Mouse (Mus musculus) CH12.LX (cell line): ENCODE results near the gene Cdnf. TPM values are rescaled to one million over a fixed set of nuclear protein-coding genes. Genes with fewer than 3 reads are reported as not detected.

ENCODE experiments used
- DNase-seq: peaks from one replicate; pipeline ENCODE4 v3.0.0-alpha.2; 2013; ENCODE audit errors: extremely low read depth
- H3K27ac ChIP-seq: 2 replicates; pipeline ENCODE4 v1.5.1; 2012; ENCODE audit warnings: low read depth, mild to moderate bottlenecking, control low read depth, moderate library complexity; ENCODE audit not compliant: insufficient read depth
- H3K27me3 ChIP-seq: replicated peaks from 2 replicates; pipeline ENCODE3; 2012; ENCODE audit warnings: inconsistent platforms
- H3K36me3 ChIP-seq, 2 experiments: replicated peaks in 1 of 2; 2 replicates each; pipeline versions ENCODE3 to v1.6.1; 2012; ENCODE audit warnings: inconsistent platforms in 1 of 2, low read length in 1 of 2, mild to moderate bottlenecking in 1 of 2, mixed read lengths in 1 of 2, moderate library complexity in 1 of 2; ENCODE audit not compliant: control insufficient read depth in 1 of 2, insufficient read depth in 1 of 2
- H3K4me1 ChIP-seq, 2 experiments: 2 replicates each; pipeline ENCODE4 v1.6.1; 2012; ENCODE audit warnings: inconsistent platforms in 1 of 2, moderate library complexity in 1 of 2; ENCODE audit not compliant: insufficient read depth in 2 of 2, control insufficient read depth in 1 of 2
- H3K4me2 ChIP-seq: 2 replicates; pipeline ENCODE4 v1.6.1; 2012; ENCODE audit warnings: low read depth, mild to moderate bottlenecking, control low read depth; ENCODE audit not compliant: poor library complexity, insufficient read depth, severe bottlenecking
- H3K4me3 ChIP-seq, 3 experiments: fragments of 150-350 bp in 1 of 3; sonication (generic) in 1 of 3; replicated peaks in 1 of 3; 2 replicates each; pipeline versions ENCODE3 to v1.5.1; 2011 to 2012; ENCODE audit warnings: low read depth in 2 of 3, low read length in 2 of 3, mild to moderate bottlenecking in 2 of 3, moderate library complexity in 2 of 3, control low read depth in 1 of 3, improper control_type of control experiment in 1 of 3, inconsistent platforms in 1 of 3, mixed read lengths in 1 of 3; ENCODE audit not compliant: poor library complexity in 1 of 3
- H3K79me2 ChIP-seq: replicated peaks from 2 replicates; pipeline ENCODE4 v1.6.1; 2012; ENCODE audit warnings: mild to moderate bottlenecking, moderate library complexity; ENCODE audit not compliant: control insufficient read depth, poor library complexity, insufficient read depth, severe bottlenecking; ENCODE audit errors: extremely low read depth
- H3K9ac ChIP-seq: 2 replicates; pipeline ENCODE4 v1.6.1; 2012; ENCODE audit warnings: low read depth, mild to moderate bottlenecking, control low read depth, moderate library complexity; ENCODE audit not compliant: insufficient read depth
- H3K9me3 ChIP-seq: replicated peaks from 2 replicates; pipeline ENCODE3; 2012; ENCODE audit warnings: low read length, inconsistent platforms, mixed read lengths
- BHLHE40 ChIP-seq: IDR thresholded peaks from 2 replicates; pipeline ENCODE4 v1.6.1; 2011; ENCODE audit warnings: mild to moderate bottlenecking, low read depth, low read length, improper control_type of control experiment
- CHD1 ChIP-seq: IDR thresholded peaks from 2 replicates; pipeline ENCODE4 v1.6.1; 2012; ENCODE audit warnings: low read depth, low read length, improper control_type of control experiment, inconsistent platforms
- CHD2 ChIP-seq: IDR thresholded peaks from 2 replicates; pipeline ENCODE4 v1.6.1; 2011; ENCODE audit warnings: low read length, improper control_type of control experiment
- CTCF ChIP-seq, 2 experiments: IDR thresholded peaks in 1 of 2; conservative IDR thresholded peaks in 1 of 2; 2 replicates each; pipeline ENCODE4 v1.5.1; 2011 to 2012; ENCODE audit warnings: low read depth in 2 of 2, low read length in 2 of 2, improper control_type of control experiment in 1 of 2, inconsistent platforms in 1 of 2, mild to moderate bottlenecking in 1 of 2, moderate library complexity in 1 of 2
- E2F4 ChIP-seq: IDR thresholded peaks from 2 replicates; pipeline ENCODE4 v1.6.1; 2011; ENCODE audit warnings: low read depth, low read length, improper control_type of control experiment; ENCODE audit not compliant: insufficient replicate concordance
- ELF1 ChIP-seq: IDR thresholded peaks from 2 replicates; pipeline ENCODE4 v1.6.1; 2014; ENCODE audit warnings: low read depth, mild to moderate bottlenecking, inconsistent platforms, low read length, improper control_type of control experiment
- EP300 ChIP-seq: IDR thresholded peaks from 2 replicates; pipeline ENCODE4 v1.6.1; 2011; ENCODE audit warnings: low read length, improper control_type of control experiment
- ETS1 ChIP-seq: conservative IDR thresholded peaks from 2 replicates; pipeline ENCODE4 v1.6.1; 2012; ENCODE audit warnings: low read depth, mild to moderate bottlenecking, inconsistent platforms, low read length, improper control_type of control experiment, moderate library complexity
- GABPA ChIP-seq: IDR thresholded peaks from 2 replicates; pipeline ENCODE4 v1.6.1; 2012; ENCODE audit warnings: low read depth, low read length, improper control_type of control experiment, inconsistent platforms; ENCODE audit not compliant: insufficient replicate concordance
- HCFC1 ChIP-seq: IDR thresholded peaks from 2 replicates; pipeline ENCODE4 v1.6.1; 2012; ENCODE audit warnings: low read depth, mild to moderate bottlenecking, inconsistent platforms, low read length, improper control_type of control experiment
- IRF4 ChIP-seq: IDR thresholded peaks from 2 replicates; pipeline ENCODE4 v1.6.1; 2014; ENCODE audit warnings: low read depth, mild to moderate bottlenecking, inconsistent platforms, low read length, improper control_type of control experiment
- JUN ChIP-seq: IDR thresholded peaks from 2 replicates; pipeline ENCODE4 v1.6.1; 2011; ENCODE audit warnings: low read depth, mild to moderate bottlenecking, low read length, improper control_type of control experiment, moderate library complexity; ENCODE audit not compliant: insufficient read depth
- JUND ChIP-seq: conservative IDR thresholded peaks from 2 replicates; pipeline ENCODE4 v1.6.1; 2011; ENCODE audit warnings: low read depth, low read length, improper control_type of control experiment
- KAT2A ChIP-seq: IDR thresholded peaks from 2 replicates; pipeline ENCODE4 v1.6.1; 2012; ENCODE audit warnings: low read length, improper control_type of control experiment, inconsistent platforms; ENCODE audit not compliant: insufficient replicate concordance
- MAFK ChIP-seq: IDR thresholded peaks from 2 replicates; pipeline ENCODE4 v1.6.1; 2011; ENCODE audit warnings: low read length, improper control_type of control experiment; ENCODE audit not compliant: insufficient replicate concordance
- MAX ChIP-seq: IDR thresholded peaks from 2 replicates; pipeline ENCODE4 v1.6.1; 2011; ENCODE audit warnings: low read length, improper control_type of control experiment
- MAZ ChIP-seq: IDR thresholded peaks from 2 replicates; pipeline ENCODE4 v1.6.1; 2012; ENCODE audit warnings: low read depth, mild to moderate bottlenecking, inconsistent platforms, low read length, improper control_type of control experiment, moderate library complexity
- MEF2A ChIP-seq: IDR thresholded peaks from 2 replicates; pipeline ENCODE4 v1.6.1; 2014; ENCODE audit warnings: low read depth, mild to moderate bottlenecking, inconsistent platforms, low read length, improper control_type of control experiment, borderline replicate concordance
- MXI1 ChIP-seq: IDR thresholded peaks from 2 replicates; pipeline ENCODE4 v1.6.1; 2011; ENCODE audit warnings: mild to moderate bottlenecking, low read depth, low read length, improper control_type of control experiment
- MYC ChIP-seq: IDR thresholded peaks from 2 replicates; pipeline ENCODE4 v1.6.1; 2011; ENCODE audit warnings: low read depth, mild to moderate bottlenecking, improper control_type of control experiment, low read length
- NELFE ChIP-seq: IDR thresholded peaks from 2 replicates; pipeline ENCODE4 v1.6.1; 2011; ENCODE audit warnings: low read depth, low read length, improper control_type of control experiment
- NRF1 ChIP-seq: IDR thresholded peaks from 2 replicates; pipeline ENCODE4 v1.6.1; 2014; ENCODE audit warnings: low read depth, mild to moderate bottlenecking, inconsistent platforms, low read length, improper control_type of control experiment, moderate library complexity
- PAX5 ChIP-seq: IDR thresholded peaks from 2 replicates; pipeline ENCODE4 v1.6.1; 2012; ENCODE audit warnings: low read length, inconsistent platforms, mixed read lengths
- POLR2A ChIP-seq: IDR thresholded peaks from 2 replicates; pipeline ENCODE4 v1.6.1; 2011; ENCODE audit warnings: low read depth, mild to moderate bottlenecking, improper control_type of control experiment, low read length
- POLR2AphosphoS2 ChIP-seq: IDR thresholded peaks from 2 replicates; pipeline ENCODE4 v1.6.1; 2011; ENCODE audit warnings: low read depth, low read length, improper control_type of control experiment
- RAD21 ChIP-seq: IDR thresholded peaks from 2 replicates; pipeline ENCODE4 v1.6.1; 2011; ENCODE audit warnings: low read depth, mild to moderate bottlenecking, low read length, improper control_type of control experiment, moderate library complexity
- RCOR1 ChIP-seq: conservative IDR thresholded peaks from 2 replicates; pipeline ENCODE4 v1.6.1; 2012; ENCODE audit warnings: low read depth, mild to moderate bottlenecking, inconsistent platforms, low read length, improper control_type of control experiment
- SIN3A ChIP-seq: IDR thresholded peaks from 2 replicates; pipeline ENCODE4 v1.6.1; 2012; ENCODE audit warnings: low read length, improper control_type of control experiment, inconsistent platforms
- TBP ChIP-seq: conservative IDR thresholded peaks from 2 replicates; pipeline ENCODE4 v1.6.1; 2011; ENCODE audit warnings: low read depth, low read length, improper control_type of control experiment
- TCF12 ChIP-seq: IDR thresholded peaks from 2 replicates; pipeline ENCODE4 v1.6.1; 2014; ENCODE audit warnings: low read depth, mild to moderate bottlenecking, inconsistent platforms, low read length, improper control_type of control experiment
- UBTF ChIP-seq: IDR thresholded peaks from 2 replicates; pipeline ENCODE4 v1.6.1; 2012; ENCODE audit warnings: low read depth, mild to moderate bottlenecking, inconsistent platforms, low read length, improper control_type of control experiment, moderate library complexity
- USF1 ChIP-seq: IDR thresholded peaks from 2 replicates; pipeline ENCODE4 v1.6.1; 2014; ENCODE audit warnings: low read depth, mild to moderate bottlenecking, inconsistent platforms, low read length, improper control_type of control experiment
- USF2 ChIP-seq: conservative IDR thresholded peaks from 2 replicates; pipeline ENCODE4 v1.6.1; 2011; ENCODE audit warnings: low read depth, low read length, improper control_type of control experiment
- ZC3H11A ChIP-seq: IDR thresholded peaks from 2 replicates; pipeline ENCODE4 v1.6.1; 2012; ENCODE audit warnings: low read depth, mild to moderate bottlenecking, inconsistent platforms, low read length, improper control_type of control experiment
- ZKSCAN1 ChIP-seq: IDR thresholded peaks from 2 replicates; pipeline ENCODE4 v1.6.1; 2012; ENCODE audit warnings: low read depth, inconsistent platforms, low read length, improper control_type of control experiment, borderline replicate concordance
- ZMIZ1 ChIP-seq: IDR thresholded peaks from 2 replicates; pipeline ENCODE4 v1.6.1; 2012; ENCODE audit warnings: low read depth, mild to moderate bottlenecking, inconsistent platforms, low read length, improper control_type of control experiment
- ZNF384 ChIP-seq: IDR thresholded peaks from 2 replicates; pipeline ENCODE4 v1.6.1; 2012; ENCODE audit warnings: low read depth, low read length, improper control_type of control experiment, inconsistent platforms
- dilution Hi-C: fragments of 300-500 bp; cut with MboI; formaldehyde crosslinking; loops from 2 replicates; pipeline ENCODE4 v1.14.3; 2020; ENCODE audit warnings: low sequenced_read_pairs; ENCODE audit not compliant: extremely low pct_unique_long_range_greater_than_20kb, extremely low pct_ligation_motif_present
- in situ Hi-C: fragments of 300-500 bp; cut with MboI; formaldehyde crosslinking; loops from 3 replicates; pipeline ENCODE4 v1.14.3; 2019; ENCODE audit warnings: low sequenced_read_pairs, low pct_ligation_motif_present, low pct_unique_long_range_greater_than_20kb, mixed read lengths
- polyA plus RNA-seq: library from polyadenylated mRNA; unstranded; fragments of >175 nt; gene quantifications from 2 replicates; pipeline ENCODE4 v1.2.1, GENCODE M21; 2012; ENCODE audit warnings: low read depth; ENCODE audit not compliant: insufficient read length
- total RNA-seq, 2 experiments: library from RNA; depleted of rRNA; stranded (reverse); fragments of 300-350 nt in 1 of 2; fragments of >200 nt in 1 of 2; gene quantifications; 2 replicates each; pipeline ENCODE4 v1.2.3; 2012 to 2014

Cdnf gene
- total RNA-seq (2012; rRNA removed): 0.50 and 1.2 TPM in 2 replicates
- total RNA-seq (2014; rRNA removed): 0.63 and 0.90 TPM in 2 replicates
- polyA plus RNA-seq: 0.59 and 0.63 TPM in 2 replicates

DNA sequence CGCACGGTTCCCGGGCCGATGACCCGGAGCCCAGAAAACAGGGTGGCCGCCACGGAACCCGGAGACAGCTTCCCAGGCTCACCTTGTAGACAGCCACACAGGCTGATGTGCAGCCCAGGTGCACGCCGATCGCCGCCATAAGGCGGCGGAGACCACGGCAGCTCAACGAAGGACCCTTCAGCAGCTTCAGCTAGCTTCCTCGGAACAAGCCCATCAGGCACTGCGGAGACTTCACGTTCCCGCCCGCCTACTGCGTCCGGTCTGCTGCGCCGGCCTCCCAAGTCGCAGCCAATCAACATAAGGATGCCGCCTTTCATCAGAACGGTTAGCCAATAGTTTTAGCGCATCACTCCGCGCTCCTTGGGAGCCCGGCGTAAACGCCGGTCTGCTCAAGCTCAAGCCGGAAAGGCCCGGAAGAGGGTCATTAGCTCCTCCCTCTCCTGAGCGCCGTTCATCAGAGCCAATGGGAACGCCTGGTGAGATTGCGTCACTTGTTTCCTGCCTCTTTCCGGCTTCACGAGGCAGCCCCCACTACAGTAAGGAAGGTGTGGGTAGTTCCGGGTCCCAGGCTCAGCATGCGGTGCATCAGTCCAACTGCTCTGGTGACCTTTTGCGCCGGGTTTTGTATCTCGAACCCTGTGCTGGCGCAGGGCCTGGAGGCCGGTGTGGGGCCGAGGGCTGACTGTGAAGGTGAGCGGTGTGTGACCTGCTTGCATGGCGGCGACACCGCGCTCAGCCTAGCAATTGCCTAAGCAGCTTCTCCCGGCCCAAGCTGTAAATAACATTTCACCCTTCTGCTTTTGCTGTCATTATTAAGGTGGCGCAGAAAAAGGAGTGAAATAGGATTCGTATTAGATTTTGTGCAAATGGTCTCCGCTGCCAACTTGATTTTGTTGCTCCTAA lies at the start of gene Cdnf, which contains the start of the genes Gm45902 and Hspa14:
Cdnf (plus strand) TSS at position 479 of the 903 bp plus-strand sequence.
Gm45902 (minus strand) TSS at position 239 of the 903 bp plus-strand sequence.
Hspa14 (minus strand) TSS at position 263 of the 903 bp plus-strand sequence.
- Histone ChIP-seq H3K27me3 (no peaks in the 10 kb centered on the region), H3K4me2 (peak within 1 kb of the TSS; percentile 83), H3K9me3 (no peaks in the 10 kb centered on the region), H3K79me2 (peaks cover 28% of the 10 kb centered on the region), H3K9ac (peak within 1 kb of the TSS; percentile 87), H3K4me1 (peaks cover 4 to 15% of the 10 kb centered on the region in 2 experiments; a peak in 2 of 4 replicates), H3K4me3 (peak within 1 kb of the TSS; percentile 84 to 98 (median 87)), H3K27ac (peak within 1 kb of the TSS; percentile 65), H3K36me3 (peaks cover 22 to 30% of the 10 kb centered on the region in 2 experiments)
- dilution Hi-C loops (no loop called here), in situ Hi-C loops (no loop called here)
- DNase-seq: peak; percentile 99
- peak; percentile 82 for TF ChIP-seq ZMIZ1
- peak; percentile 8; the same call in 1 of the 2 replicates for TF ChIP-seq IRF4
- TF ChIP-seq ZKSCAN1: no peak
- TF ChIP-seq MAX: peak; percentile 89
- TF ChIP-seq KAT2A: 0 out of 2 replicates have a peak, but pooled peaks have one; percentile 63
- TF ChIP-seq ELF1: peak; percentile 95
- TF ChIP-seq ZNF384: no peak
- no peak for TF ChIP-seq GABPA
- peak; percentile 80 for TF ChIP-seq MXI1
- TF ChIP-seq NRF1: peak; percentile 67
- no peak for TF ChIP-seq RAD21
- TF ChIP-seq JUN: no peak
- no peak for TF ChIP-seq MEF2A
- TF ChIP-seq USF1: no peak
- no peak for TF ChIP-seq PAX5
- TF ChIP-seq JUND: no peak; the same call in 1 of the 2 replicates
- peak; percentile 59 for TF ChIP-seq TCF12
- TF ChIP-seq CTCF (conservative IDR thresholded peaks at IDR 0.05 in 1 of 2, IDR thresholded peaks at IDR 0.05 in 1 of 2; ENCODE audit: low read depth in 2 of 2, low read length in 2 of 2): no peak
- TF ChIP-seq HCFC1: peak; percentile 78
- peak; percentile 92 for TF ChIP-seq MAZ
- TF ChIP-seq UBTF: 0 out of 2 replicates have a peak, but pooled peaks have one; percentile 41
- TF ChIP-seq MAFK: no peak
- TF ChIP-seq CHD2: peak; percentile 97
- TF ChIP-seq MYC: peak; percentile 88
- peak; percentile 65 for TF ChIP-seq NELFE
- no peak for TF ChIP-seq EP300
- peak; percentile 90 for TF ChIP-seq POLR2A
- TF ChIP-seq E2F4: peak; percentile 90; the same call in 1 of the 2 replicates
- no peak; the same call in 1 of the 2 replicates for TF ChIP-seq ETS1
- no peak for TF ChIP-seq ZC3H11A
- TF ChIP-seq BHLHE40: peak; percentile 37; the same call in 1 of the 2 replicates
- TF ChIP-seq TBP: peak; percentile 59
- TF ChIP-seq USF2: no peak
- peak; percentile 86; the same call in 1 of the 2 replicates for TF ChIP-seq POLR2AphosphoS2
- peak; percentile 86 for TF ChIP-seq SIN3A
- TF ChIP-seq CHD1: no peak
- no peak for TF ChIP-seq RCOR1
